Mouse (Mus musculus) kidney, adult 2 months (tissue): ENCODE data around the gene Foxn3.

Experiments
- CTCF ChIP-seq: fragments of 200-500 bp; conservative IDR thresholded peaks from 2 replicates; pipeline ENCODE4 v1.5.1; 2011; ENCODE audit warnings: low read depth, mild to moderate bottlenecking, control low read depth, low read length, moderate library complexity, mixed read lengths; ENCODE audit not compliant: insufficient read depth, insufficient read length
- POLR2A ChIP-seq: fragments of 200-500 bp; IDR thresholded peaks from one replicate; pipeline ENCODE4 v1.6.1; 2011; ENCODE audit warnings: low read depth, low read length, control low read depth

DNA sequence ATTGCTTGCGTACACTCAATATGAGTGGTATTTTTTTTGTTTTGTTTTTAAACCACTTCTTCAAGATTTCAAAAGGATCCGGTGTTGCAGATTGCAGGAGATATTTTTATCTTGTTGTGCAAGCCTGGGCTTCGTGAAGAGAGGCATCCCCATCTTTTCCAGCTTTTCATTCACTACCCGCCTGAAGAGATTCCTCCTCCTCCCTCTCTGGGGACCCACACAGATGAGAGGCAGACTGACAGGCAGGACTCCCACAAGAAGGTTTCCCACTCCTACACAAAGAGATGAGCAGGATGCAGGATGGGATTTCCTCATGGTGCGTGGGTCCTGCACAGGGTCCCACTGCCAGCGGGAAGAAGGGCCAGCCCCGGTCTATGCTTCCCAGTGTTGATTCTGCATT is 92.0 kb downstream of the Foxn3 start:
- TF ChIP-seq CTCF: no peak
- no peak for TF ChIP-seq POLR2A
